Mouse (Mus musculus) thymus, adult 2 months (tissue): ENCODE data around the gene Ppp1r11.

ENCODE experiments used
- CTCF ChIP-seq: fragments of 200-500 bp; IDR thresholded peaks from 2 replicates; pipeline ENCODE4 v1.5.1; 2012; ENCODE audit warnings: mild to moderate bottlenecking, control low read depth, low read length, moderate library complexity, borderline replicate concordance; ENCODE audit not compliant: control insufficient read depth, poor library complexity, insufficient read depth; ENCODE audit errors: extremely low read depth
- POLR2A ChIP-seq: fragments of 200-500 bp; IDR thresholded peaks from 2 replicates; pipeline ENCODE4 v1.6.1; 2012; ENCODE audit warnings: mild to moderate bottlenecking, low read length, control low read depth, moderate library complexity; ENCODE audit not compliant: control insufficient read depth, poor library complexity, insufficient read depth; ENCODE audit errors: extremely low read depth

DNA sequence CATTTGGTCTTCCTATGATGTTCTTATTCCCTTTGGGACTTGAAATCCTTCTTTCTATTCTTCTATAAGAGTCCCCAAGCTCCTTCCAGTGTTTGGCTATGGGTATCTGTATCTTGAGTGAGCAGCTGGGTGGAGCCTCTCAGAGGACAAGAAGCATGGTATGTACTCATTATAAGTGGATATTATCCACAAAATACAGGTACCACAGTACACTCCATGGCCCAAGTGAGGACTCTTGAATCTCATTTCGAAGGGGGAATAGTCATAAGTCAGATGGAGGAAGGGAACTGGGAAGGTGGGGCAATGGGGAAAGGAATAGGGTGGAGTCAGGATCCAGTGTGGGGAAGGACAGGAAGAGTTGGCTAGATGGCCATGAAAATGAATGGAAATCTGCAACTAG lies 1.5 kb upstream of the Ppp1r11 start:
- TF ChIP-seq CTCF, result no peak
- TF ChIP-seq POLR2A, result no peak
